Mouse (Mus musculus) forebrain, embryonic 12.5 days (tissue): ENCODE results near the gene Ebf3. TPM values are rescaled to one million over a fixed set of nuclear protein-coding genes. Genes with fewer than 3 reads are reported as not detected.

Source experiments
- ATAC-seq: fragments of 200-750 bp; cut with Nextera tagmentation; 2 replicates; pipeline ENCODE4 v1.8.0; 2017; ENCODE audit warnings: moderate TSS enrichment; ENCODE audit not compliant: low FRiP score
- H3K27ac ChIP-seq: fragments of 300-500 bp; sonication (generic); 2 replicates; pipeline ENCODE4 v1.5.1; 2016; ENCODE audit warnings: mild to moderate bottlenecking
- H3K27me3 ChIP-seq: fragments of 300-500 bp; sonication (generic); 2 replicates; pipeline ENCODE4 v1.6.1; 2016; ENCODE audit warnings: mild to moderate bottlenecking
- H3K36me3 ChIP-seq: fragments of 300-500 bp; sonication (generic); replicated peaks from 2 replicates; pipeline ENCODE4 v1.6.1; 2016; ENCODE audit warnings: mild to moderate bottlenecking
- H3K4me1 ChIP-seq: fragments of 300-500 bp; sonication (generic); 2 replicates; pipeline ENCODE4 v1.6.1; 2016
- H3K4me2 ChIP-seq: fragments of 300-500 bp; sonication (generic); 2 replicates; pipeline ENCODE4 v1.6.1; 2016; ENCODE audit warnings: mild to moderate bottlenecking, moderate library complexity
- H3K4me3 ChIP-seq: fragments of 300-500 bp; sonication (generic); replicated peaks from 2 replicates; pipeline ENCODE4 v1.5.1; 2016; ENCODE audit warnings: mild to moderate bottlenecking
- H3K9ac ChIP-seq: fragments of 300-500 bp; sonication (generic); 2 replicates; pipeline ENCODE4 v1.6.1; 2016; ENCODE audit warnings: mild to moderate bottlenecking
- H3K9me3 ChIP-seq: fragments of 300-500 bp; sonication (generic); 2 replicates; pipeline ENCODE4 v1.6.1; 2016
- WGBS: fragments of 180-500 bp; shearing (Covaris S2); methylation state at CpG from one replicate; pipeline ENCODE4 v1.1.7; 2016; 5-methylcytosine and 5-hydroxymethylcytosine counted together
- polyA plus RNA-seq: library from polyadenylated mRNA; unstranded; fragments of >200 nt; fragmentation: Nextera tagmentation; extraction: Ambion mirVana; gene quantifications from 2 replicates; pipeline ENCODE4 v1.2.1, GENCODE M21; 2016

Gene Ebf3
- polyA plus RNA-seq, 1 experiment from 2014 or later = 6.4 TPM

GRCm38 (mm10) chr7:137209688-137210345 lies 104.4 kb downstream of the Ebf3 start:
- Histone ChIP-seq H3K27ac (no peak overlapping the region), H3K4me3 (no peak overlapping the region), H3K9me3 (no peaks in the 10 kb centered on the region), H3K4me2 (no peak overlapping the region), H3K27me3 (peaks cover 46% of the 10 kb centered on the region), H3K4me1 (peaks cover 48% of the 10 kb centered on the region), H3K36me3 (no peaks in the 10 kb centered on the region), H3K9ac (no peak overlapping the region)
- whole genome bisulfite sequencing = 44% methylated on average over 15 of the region's 15 CpGs
- 0 out of 2 replicates have a peak, but pooled peaks have one; percentile 44 for ATAC-seq

- Histone ChIP-seq H3K4me3 (no peak overlapping the region), H3K9me3 (no peaks in the 10 kb centered on the region), H3K4me1 (peaks cover 48% of the 10 kb centered on the region), H3K27ac (no peak overlapping the region), H3K36me3 (no peaks in the 10 kb centered on the region), H3K27me3 (peaks cover 52% of the 10 kb centered on the region), H3K4me2 (no peak overlapping the region), H3K9ac (no peak overlapping the region)
- no peak for ATAC-seq
- WGBS = 65% methylated on average over 5 of the region's 5 CpGs
These were observed 105.7 kb downstream of the Ebf3 start for GRCm38 (mm10) chr7:137208556-137208955.

GRCm38 (mm10) chr7:137206770-137207285 lies 107.4 kb downstream of the Ebf3 start:
- ATAC-seq = no peak

DNA sequence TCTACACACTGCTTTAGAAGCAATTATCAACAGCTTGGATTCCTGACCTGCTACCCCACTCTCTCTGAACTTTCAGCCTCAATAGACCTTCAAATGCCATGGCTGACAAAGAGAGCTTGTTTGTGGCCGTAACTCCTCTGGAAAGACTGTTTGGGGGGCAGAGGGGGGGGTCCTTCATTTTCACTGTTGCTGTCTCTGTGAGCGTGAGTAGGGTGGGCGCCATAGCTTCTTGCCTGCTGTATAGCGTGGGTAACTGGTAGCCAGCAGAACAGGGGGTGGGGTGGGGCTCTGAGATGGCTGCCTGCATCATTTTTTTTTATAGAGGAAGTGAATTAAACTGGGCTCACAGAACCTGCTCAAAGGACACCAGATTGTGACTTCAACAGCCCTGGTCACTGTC lies 114.7 kb downstream of the Ebf3 start:
- H3K36me3 ChIP-seq = peaks cover 3% of the 10 kb centered on the region; the same call in 1 of the 2 replicates
- peaks cover 17% of the 10 kb centered on the region for H3K4me1 ChIP-seq
- no peak overlapping the region for H3K4me2 ChIP-seq
- H3K4me3 ChIP-seq = no peak overlapping the region
- no peaks in the 10 kb centered on the region for H3K9me3 ChIP-seq
- H3K9ac ChIP-seq = no peak overlapping the region
- ATAC-seq = no peak
- peaks cover 71% of the 10 kb centered on the region for H3K27me3 ChIP-seq
- WGBS = 71% methylated on average over 4 of the region's 4 CpGs
- no peak overlapping the region for H3K27ac ChIP-seq

More at GRCm38 (mm10) chr7:137206770-137207285, 107.4 kb downstream of the Ebf3 start:
- peak overlapping the region; percentile 22 for H3K4me2 ChIP-seq
- no peak overlapping the region for H3K9ac ChIP-seq
- no peaks in the 10 kb centered on the region for H3K9me3 ChIP-seq
- H3K4me1 ChIP-seq = peaks cover 59% of the 10 kb centered on the region
- peaks cover 55% of the 10 kb centered on the region for H3K27me3 ChIP-seq
- no peak overlapping the region for H3K27ac ChIP-seq
- no peak overlapping the region for H3K4me3 ChIP-seq
- 52% methylated on average over 21 of the region's 21 CpGs for WGBS
- H3K36me3 ChIP-seq = no peaks in the 10 kb centered on the region

GRCm38 (mm10) chr7:137198921-137199320 lies 115.3 kb downstream of the Ebf3 start:
- H3K27me3 ChIP-seq = peaks cover 73% of the 10 kb centered on the region
- H3K27ac ChIP-seq = no peak overlapping the region
- WGBS = 92% methylated on average over 15 of the region's 15 CpGs
- peaks cover 3% of the 10 kb centered on the region; the same call in 1 of the 2 replicates for H3K36me3 ChIP-seq
- no peak for ATAC-seq
- H3K4me3 ChIP-seq = no peak overlapping the region
- no peaks in the 10 kb centered on the region for H3K9me3 ChIP-seq
- peaks cover 17% of the 10 kb centered on the region for H3K4me1 ChIP-seq
- H3K4me2 ChIP-seq = no peak overlapping the region
- H3K9ac ChIP-seq = no peak overlapping the region

DNA sequence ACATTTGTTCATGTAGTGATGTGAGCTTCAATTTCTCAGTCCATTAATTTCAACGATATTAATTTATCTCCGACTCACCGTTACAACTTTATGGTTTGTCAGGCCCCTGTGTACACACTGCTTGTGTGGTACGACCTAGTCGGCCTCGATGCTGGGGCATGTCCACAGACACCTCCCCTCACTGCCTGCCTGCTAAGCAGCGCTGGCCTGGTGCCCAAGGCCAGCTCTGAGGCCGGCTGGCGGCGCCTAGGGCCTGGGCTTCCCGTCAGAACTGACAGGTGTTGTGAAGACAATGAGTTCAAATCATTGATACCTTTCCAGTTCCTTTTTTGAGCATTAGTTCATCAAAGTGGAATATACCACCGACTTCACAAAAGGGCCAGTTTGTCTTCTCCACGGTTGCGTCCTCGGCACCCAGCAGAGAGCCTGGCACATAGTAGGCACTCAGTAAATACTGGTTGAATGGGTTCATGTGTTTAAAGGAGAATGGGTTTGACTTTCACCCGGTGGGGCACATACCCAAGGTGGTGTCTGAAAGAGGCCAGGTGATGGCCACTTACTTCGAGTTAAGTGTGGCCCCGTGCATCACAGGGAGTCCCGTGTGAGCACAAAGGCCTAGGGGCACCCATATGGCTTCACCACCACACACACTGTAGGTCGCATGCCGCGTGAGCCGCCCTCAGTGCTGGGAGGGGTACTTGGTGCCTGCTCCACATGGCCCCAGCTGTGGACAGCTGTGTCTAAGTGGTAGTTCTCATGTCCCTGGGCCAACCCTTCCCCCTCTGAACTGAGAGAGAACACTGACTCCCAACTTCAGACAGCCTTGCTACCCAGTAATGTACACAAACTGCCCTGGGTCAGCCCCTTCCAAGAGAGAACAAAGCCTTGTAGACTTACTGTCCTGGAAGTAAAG lies 116.9 kb downstream of the Ebf3 start:
- Histone ChIP-seq H3K36me3 (peaks cover 3% of the 10 kb centered on the region; the same call in 1 of the 2 replicates), H3K4me2 (no peak overlapping the region), H3K4me3 (no peak overlapping the region), H3K27ac (no peak overlapping the region), H3K9ac (no peak overlapping the region), H3K9me3 (no peaks in the 10 kb centered on the region), H3K27me3 (peaks cover 80% of the 10 kb centered on the region), H3K4me1 (peaks cover 12% of the 10 kb centered on the region)
- no peak for ATAC-seq
- 90% methylated on average over 23 of the region's 23 CpGs for WGBS

DNA sequence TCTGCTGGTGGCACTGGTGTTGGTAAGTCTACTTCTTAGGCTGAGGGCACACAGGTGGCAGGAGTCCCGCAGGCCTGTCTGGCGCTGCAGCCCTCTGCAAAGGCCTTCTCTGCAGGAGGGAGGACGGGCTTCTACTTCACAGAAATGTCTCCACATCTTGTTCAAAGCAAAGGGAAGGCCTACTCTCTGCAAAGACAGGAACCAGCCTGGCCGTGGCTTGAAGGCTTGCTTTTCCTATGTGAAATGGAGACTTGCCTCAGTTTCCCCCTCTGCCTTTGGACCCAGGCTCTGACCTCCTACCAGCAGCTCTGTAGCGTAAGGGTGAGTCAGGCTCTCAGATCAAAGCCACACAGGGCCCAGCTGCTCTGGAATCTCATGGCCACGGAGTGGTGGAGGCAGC lies 117.7 kb downstream of the Ebf3 start:
- ATAC-seq = no peak
- H3K27me3 ChIP-seq = peaks cover 71% of the 10 kb centered on the region
- WGBS = 90% methylated on average over 6 of the region's 6 CpGs
- peaks cover 12% of the 10 kb centered on the region for H3K4me1 ChIP-seq
- H3K4me3 ChIP-seq = no peak overlapping the region
- H3K36me3 ChIP-seq = peaks cover 3% of the 10 kb centered on the region; the same call in 1 of the 2 replicates
- no peak overlapping the region for H3K4me2 ChIP-seq
- H3K27ac ChIP-seq = no peak overlapping the region
- H3K9me3 ChIP-seq = no peaks in the 10 kb centered on the region
- no peak overlapping the region for H3K9ac ChIP-seq

GRCm38 (mm10) chr7:137192776-137193278 lies 121.4 kb downstream of the Ebf3 start:
- Histone ChIP-seq H3K4me3 (no peak overlapping the region), H3K36me3 (no peaks in the 10 kb centered on the region; the same call in 1 of the 2 replicates), H3K27ac (no peak overlapping the region), H3K4me1 (peaks cover 10% of the 10 kb centered on the region), H3K9ac (no peak overlapping the region), H3K4me2 (no peak overlapping the region), H3K9me3 (no peaks in the 10 kb centered on the region), H3K27me3 (peaks cover 50% of the 10 kb centered on the region)
- 43% methylated on average over 7 of the region's 7 CpGs for WGBS
- ATAC-seq = no peak

DNA sequence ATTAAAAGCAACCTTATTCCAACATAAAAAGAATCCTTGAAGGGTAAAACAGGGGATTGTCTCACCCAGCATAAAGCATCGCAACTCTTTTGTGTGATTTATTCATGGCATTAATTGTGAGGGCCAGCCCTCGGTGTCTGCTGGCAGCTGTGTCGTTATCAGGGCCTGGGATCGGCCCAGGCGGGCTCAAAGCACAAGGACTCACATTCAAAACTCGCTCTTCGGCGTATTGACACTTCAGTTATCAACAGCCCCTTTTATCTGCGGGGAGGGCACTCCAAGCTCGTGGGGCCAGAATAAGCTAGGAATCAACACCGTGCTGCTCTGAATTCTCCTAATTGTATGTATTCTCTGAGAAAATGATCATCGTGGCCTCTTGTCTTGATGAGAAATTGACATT lies 122.4 kb downstream of the Ebf3 start:
- Histone ChIP-seq H3K4me2 (no peak overlapping the region), H3K27me3 (peaks cover 51% of the 10 kb centered on the region), H3K4me1 (peaks cover 10% of the 10 kb centered on the region), H3K9ac (no peak overlapping the region), H3K36me3 (no peaks in the 10 kb centered on the region), H3K9me3 (no peaks in the 10 kb centered on the region), H3K4me3 (no peak overlapping the region), H3K27ac (no peak overlapping the region)
- peak; percentile 64; the same call in 1 of the 2 replicates for ATAC-seq
- WGBS = 26% methylated on average over 12 of the region's 12 CpGs

GRCm38 (mm10) chr7:137172278-137172677 lies 142.0 kb downstream of the Ebf3 start:
- no peak overlapping the region for H3K27ac ChIP-seq
- 0 out of 2 replicates have a peak, but pooled peaks cover 6% of the 10 kb centered on the region for H3K27me3 ChIP-seq
- no peak for ATAC-seq
- H3K4me3 ChIP-seq = no peak overlapping the region
- H3K9me3 ChIP-seq = 0 out of 2 replicates have a peak, but pooled peaks cover 4% of the 10 kb centered on the region
- H3K4me2 ChIP-seq = no peak overlapping the region
- H3K9ac ChIP-seq = no peak overlapping the region
- H3K4me1 ChIP-seq = peaks cover 3% of the 10 kb centered on the region; the same call in 1 of the 2 replicates
- no peaks in the 10 kb centered on the region for H3K36me3 ChIP-seq
- WGBS = 67% methylated on average over 9 of the region's 9 CpGs

DNA sequence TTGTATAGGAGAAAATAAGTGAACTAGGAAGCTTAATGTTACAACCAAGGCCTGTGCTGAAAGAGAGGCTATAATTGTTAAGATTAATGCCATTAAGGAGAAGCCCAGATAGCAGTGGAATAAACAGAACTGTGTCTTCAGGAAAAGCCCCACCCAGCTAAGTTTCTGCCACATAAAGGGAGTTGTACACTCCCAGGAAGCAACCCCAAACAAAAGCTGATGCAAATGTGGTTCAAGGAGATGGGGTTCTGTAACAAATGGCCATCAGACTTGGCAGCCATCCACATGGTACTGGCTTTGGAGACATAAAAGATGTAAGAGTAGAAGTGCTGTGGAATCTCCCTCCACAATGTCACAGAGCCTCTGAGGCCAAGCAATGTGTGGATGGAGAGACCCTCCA lies 155.2 kb downstream of the Ebf3 start:
- H3K27ac ChIP-seq = no peak overlapping the region
- no peak overlapping the region for H3K4me2 ChIP-seq
- H3K9me3 ChIP-seq = no peaks in the 10 kb centered on the region
- ATAC-seq = no peak
- H3K4me3 ChIP-seq = no peak overlapping the region
- no peaks in the 10 kb centered on the region for H3K4me1 ChIP-seq
- no peaks in the 10 kb centered on the region for H3K36me3 ChIP-seq
- H3K27me3 ChIP-seq = peaks cover 4% of the 10 kb centered on the region; the same call in 1 of the 2 replicates
- H3K9ac ChIP-seq = no peak overlapping the region

- Histone ChIP-seq H3K9ac (no peak overlapping the region), H3K36me3 (no peaks in the 10 kb centered on the region), H3K4me1 (no peaks in the 10 kb centered on the region), H3K27me3 (peaks cover 4% of the 10 kb centered on the region; the same call in 1 of the 2 replicates), H3K9me3 (no peaks in the 10 kb centered on the region), H3K4me3 (no peak overlapping the region), H3K4me2 (no peak overlapping the region), H3K27ac (no peak overlapping the region)
- WGBS = 81% methylated on average over 2 of the region's 2 CpGs
- ATAC-seq = no peak
These were observed 159.6 kb downstream of the Ebf3 start for GRCm38 (mm10) chr7:137154623-137155022.
